Mouse (Mus musculus): ENCODE measurements around the gene 4931423N10Rik. TPM values are rescaled to one million over a fixed set of nuclear protein-coding genes. Genes with fewer than 3 reads are reported as not detected.

Gene 4931423N10Rik
- not detected in 2 replicates for polyA plus RNA-seq (2012; rRNA removed)

DNA sequence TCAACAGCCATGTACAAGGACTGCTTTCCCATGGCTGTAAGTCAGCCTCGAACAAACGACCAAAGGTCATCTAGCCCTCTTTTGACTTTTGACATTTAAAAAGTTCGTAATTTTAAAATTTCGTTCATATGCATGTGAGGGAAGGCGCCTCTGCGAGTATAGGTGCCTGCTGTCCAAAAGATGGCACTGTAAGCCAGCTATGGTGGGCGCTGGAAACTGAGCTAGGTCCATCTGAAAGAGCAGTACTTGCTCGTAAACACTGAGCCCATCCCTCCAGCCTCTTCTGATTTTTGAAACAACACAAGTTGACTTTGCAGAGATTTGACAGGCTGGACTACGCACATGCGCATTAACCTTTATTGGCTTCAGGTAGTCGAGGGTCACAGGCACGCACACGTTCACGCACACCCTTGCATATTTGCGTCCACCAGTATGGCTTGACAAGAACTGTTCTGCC is at the start of gene 4931423N10Rik:
4931423N10Rik (plus strand) TSS at position 407 of the 457 bp plus-strand sequence.

Other genes with a start within 250 kb of the 4931423N10Rik start
- 39.0 and 51.1 TPM in 2 replicates for gene Abi1, start 167.2 kb upstream of the 4931423N10Rik start, polyA plus RNA-seq (2012; rRNA removed)
- 2.7 and 4.4 TPM in 2 replicates for gene Acbd5, start 139.3 kb upstream of the 4931423N10Rik start, polyA plus RNA-seq (2012; rRNA removed)
- gene Mastl, start 51.5 kb upstream of the 4931423N10Rik start, polyA plus RNA-seq (2012; rRNA removed), result 0.01 TPM in 1 of 2 replicates, not detected in the other
- 0.24 and 0.52 TPM in 2 replicates for gene Yme1l1, start 51.1 kb upstream of the 4931423N10Rik start, polyA plus RNA-seq (2012; rRNA removed)
- not detected in 2 replicates for gene Nxph2, start 113.8 kb downstream of the 4931423N10Rik start, polyA plus RNA-seq (2012; rRNA removed)

All from stomach, adult 2 months (tissue).